Mouse (Mus musculus) B cell, adult 2 months (primary cell): ENCODE results near the gene Timm17b.
A peak's percentile ranks its signal among the peaks of the same experiment; 100 is the strongest.
"Not testable (repeated sequence)": the region's sequence is repeated elsewhere in the genome, so short reads cannot be mapped to it uniquely, and the experiment has no call there.

Experiments used
- DNase-seq, 2 experiments: peaks; one replicate each; pipeline ENCODE4 v3.0.0; 2022

The Timm17b gene

GRCm38 (mm10) chrX:7898880-7899874 lies at the start of gene Timm17b, which contains the start of gene Pqbp1:
TSS of gene Timm17b (plus strand) at chrX:7899357.
TSS of gene Pqbp1 (minus strand) at chrX:7899269.
- DNase-seq: peak; percentile 84 to 86

GRCm38 (mm10) chrX:7854578-7854977 lies 44.6 kb upstream of the Timm17b start:
- peak; percentile 64 to 67 for DNase-seq

GRCm38 (mm10) chrX:7859191-7859753 lies 39.9 kb upstream of the Timm17b start:
- no peak for DNase-seq

GRCm38 (mm10) chrX:7863181-7863580 lies 36.0 kb upstream of the Timm17b start:
- no peak for DNase-seq

- DNase-seq: peak; percentile 31 to 35
Observed at GRCm38 (mm10) chrX:7864551-7864950, 34.6 kb upstream of the Timm17b start.

GRCm38 (mm10) chrX:7865343-7865742 lies 33.8 kb upstream of the Timm17b start:
- DNase-seq: peak; percentile 29 to 32

- DNase-seq: no peak
Observed at GRCm38 (mm10) chrX:7865786-7866185, 33.4 kb upstream of the Timm17b start.

- DNase-seq: no peak
Observed at GRCm38 (mm10) chrX:7867141-7867540, 32.0 kb upstream of the Timm17b start.

GRCm38 (mm10) chrX:7868506-7868905 lies 30.7 kb upstream of the Timm17b start:
- DNase-seq: no peak

GRCm38 (mm10) chrX:7869826-7870225 lies 29.3 kb upstream of the Timm17b start:
- DNase-seq: no peak

- DNase-seq: peak; percentile 86 to 88
Observed at GRCm38 (mm10) chrX:7878007-7878419, 21.1 kb upstream of the Timm17b start, which contains the start of gene Pim2. TSS of gene Pim2 (plus strand) at chrX:7878262.

GRCm38 (mm10) chrX:7878495-7878894 lies 20.7 kb upstream of the Timm17b start:
- peak; percentile 27 to 30 for DNase-seq

- DNase-seq: peak; percentile 75
Observed at GRCm38 (mm10) chrX:7879819-7880218, 19.3 kb upstream of the Timm17b start.

- DNase-seq: peak; percentile 76 to 77
Observed at GRCm38 (mm10) chrX:7883841-7884567, 15.2 kb upstream of the Timm17b start, which contains the start of gene Slc35a2. TSS of gene Slc35a2 (plus strand) at chrX:7884028.

- DNase-seq: peak; percentile 47 to 63
Observed at GRCm38 (mm10) chrX:7898211-7898610, 946 bp upstream of the Timm17b start.

GRCm38 (mm10) chrX:7904441-7904840 lies 5.3 kb downstream of the Timm17b start:
- no peak for DNase-seq

- DNase-seq: no peak
Observed at GRCm38 (mm10) chrX:7907735-7908134, 8.6 kb downstream of the Timm17b start, which contains the start of gene Gm10491. TSS of gene Gm10491 (minus strand) at chrX:7907835.

- not testable (repeated sequence) for DNase-seq
Observed at GRCm38 (mm10) chrX:7909242-7909641, 10.1 kb downstream of the Timm17b start, which contains the start of gene Gm10490. TSS of gene Gm10490 (plus strand) at chrX:7909542.

GRCm38 (mm10) chrX:7910473-7910872 lies 11.3 kb downstream of the Timm17b start:
- no peak for DNase-seq

- peak; percentile 46 to 47 for DNase-seq
Observed at GRCm38 (mm10) chrX:7915669-7916068, 16.5 kb downstream of the Timm17b start.

- DNase-seq: not testable (repeated sequence)
Observed at GRCm38 (mm10) chrX:7917960-7918359, 18.8 kb downstream of the Timm17b start.

- DNase-seq: no peak
Observed at GRCm38 (mm10) chrX:7919601-7920383, 20.6 kb downstream of the Timm17b start, which contains the start of gene Pcsk1n. TSS of gene Pcsk1n (plus strand) at chrX:7919822.
